Mouse (Mus musculus): ENCODE measurements around the gene Slc13a3. TPM values are rescaled to one million over a fixed set of nuclear protein-coding genes. Genes with fewer than 3 reads are reported as not detected.

Gene Slc13a3
- polyA plus RNA-seq, 1 experiment from 2014 or later, result 0.44 TPM

DNA sequence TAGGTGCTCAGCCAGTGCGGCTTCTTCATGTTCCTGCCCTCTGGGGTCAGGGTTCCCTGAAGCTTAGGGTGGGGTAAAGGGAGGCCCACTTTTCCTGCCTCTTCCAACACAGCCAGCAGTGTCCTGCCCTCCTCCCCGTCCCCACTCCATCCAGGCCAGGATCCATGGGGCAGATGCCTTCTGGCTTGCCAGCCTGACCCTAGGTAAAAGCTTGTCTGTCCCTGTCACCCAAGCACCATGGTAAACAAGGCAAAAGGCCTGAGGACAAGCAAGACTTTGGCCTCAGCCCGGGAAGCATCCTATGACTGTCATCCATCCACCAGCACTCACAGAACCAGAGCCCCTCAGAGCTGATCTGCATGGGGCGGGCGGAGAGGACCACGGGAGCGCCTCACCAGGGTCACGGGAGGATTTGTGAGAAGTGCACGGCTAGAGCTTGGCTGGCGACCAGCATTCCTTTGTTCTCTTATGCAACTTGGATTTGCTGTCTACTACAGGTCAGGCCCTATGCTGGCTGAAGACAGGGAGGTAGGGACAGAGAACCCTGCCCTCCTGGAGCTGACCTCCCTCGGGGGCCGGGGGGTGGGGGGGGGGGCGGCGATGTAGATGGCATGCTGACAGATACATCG is 5.1 kb downstream of the Slc13a3 start:
- Histone ChIP-seq H3K4me1 (peaks cover 45% of the 10 kb centered on the region), H3K9me3 (no peaks in the 10 kb centered on the region), H3K27ac (replicated peaks) (0 out of 2 replicates have a peak overlapping the region, but pooled peaks have one; percentile 40), H3K27me3 (replicated peaks; ENCODE audit: low read depth, poor library complexity, severe bottlenecking) (peaks cover 45% of the 10 kb centered on the region), H3K36me3 (replicated peaks) (no peaks in the 10 kb centered on the region), H3K4me3 (no peak overlapping the region)
- no peak for DNase-seq (ENCODE audit: low spot score)
- 62% methylated on average over 15 of the region's 15 CpGs for WGBS

DNA sequence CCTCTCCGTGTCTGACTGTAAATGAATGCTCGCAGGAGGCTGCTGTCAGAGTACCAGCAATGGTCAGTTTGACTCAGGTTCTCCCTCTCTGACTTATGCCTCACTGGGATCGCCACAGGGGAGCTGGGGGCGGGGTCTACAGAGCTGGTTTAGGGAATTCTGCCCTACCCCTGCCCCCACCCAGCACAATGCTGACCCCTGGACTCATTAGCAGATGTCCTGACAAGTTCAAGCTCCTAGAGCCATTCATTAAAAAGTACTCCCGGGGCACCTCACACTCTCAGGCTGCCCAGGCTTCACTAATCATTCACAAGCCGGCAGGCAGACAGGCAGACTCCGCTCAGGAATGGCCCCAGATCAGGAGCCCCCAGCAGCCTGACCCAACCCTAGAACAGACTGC is 13.4 kb downstream of the Slc13a3 start:
- H3K27ac ChIP-seq (replicated peaks), result no peak overlapping the region
- H3K27me3 ChIP-seq (replicated peaks; ENCODE audit: low read depth, poor library complexity, severe bottlenecking), result 0 out of 2 replicates have a peak, but pooled peaks cover 5% of the 10 kb centered on the region
- H3K4me3 ChIP-seq, result no peak overlapping the region
- 17% methylated on average over 7 of the region's 7 CpGs for whole genome bisulfite sequencing
- no peaks in the 10 kb centered on the region for H3K9me3 ChIP-seq
- no peaks in the 10 kb centered on the region for H3K36me3 ChIP-seq (replicated peaks)
- peak; percentile 40 for DNase-seq (ENCODE audit: low spot score)
- H3K4me1 ChIP-seq, result peaks cover 37% of the 10 kb centered on the region

DNA sequence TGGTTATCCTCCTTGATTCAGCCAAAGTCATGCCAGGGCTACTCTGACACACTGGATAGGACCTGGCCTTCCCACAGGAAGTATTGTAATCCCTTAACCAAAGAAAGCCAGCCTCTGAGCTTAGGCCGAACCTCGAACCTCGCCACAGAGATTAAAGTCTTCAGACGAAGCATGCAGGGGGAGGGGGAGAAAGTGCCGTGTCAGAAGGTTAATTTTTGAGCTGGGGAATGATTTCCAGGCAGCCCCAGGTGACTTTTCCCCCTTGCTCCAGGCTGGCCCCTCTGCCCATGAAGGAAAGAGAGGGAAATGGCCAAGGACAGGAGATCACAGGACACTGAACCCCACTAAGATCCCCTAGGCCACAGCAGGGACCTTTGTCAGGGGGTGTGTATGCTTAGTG is 14.8 kb downstream of the Slc13a3 start:
- WGBS, result 50% methylated on average over 5 of the region's 5 CpGs
- H3K4me1 ChIP-seq, result peaks cover 37% of the 10 kb centered on the region

DNA sequence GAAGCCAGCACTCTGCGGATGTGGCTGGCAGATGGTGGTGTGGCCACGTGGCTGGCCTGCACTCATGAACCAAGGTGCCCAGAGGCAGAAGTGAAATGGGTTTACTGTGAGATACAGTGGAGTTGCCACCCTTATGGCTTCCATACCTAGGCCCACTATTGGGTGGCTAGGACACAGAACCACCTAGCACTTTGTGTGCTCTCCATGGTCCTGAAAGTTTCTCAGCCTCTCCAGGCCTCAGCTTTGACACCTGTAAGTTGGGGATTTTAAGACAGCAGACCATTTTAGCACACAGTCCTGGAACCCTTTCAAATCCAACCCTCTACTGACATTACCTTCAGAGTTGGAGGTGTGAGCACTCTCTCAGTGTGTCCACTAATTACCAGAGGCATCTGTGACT is 16.3 kb downstream of the Slc13a3 start:
- 55% methylated on average over 2 of the region's 2 CpGs for WGBS
- peaks cover 33% of the 10 kb centered on the region for H3K4me1 ChIP-seq
- peak; percentile 41 for DNase-seq (ENCODE audit: low spot score)
- H3K4me3 ChIP-seq, result no peak overlapping the region
- no peaks in the 10 kb centered on the region for H3K9me3 ChIP-seq
- H3K27ac ChIP-seq (replicated peaks), result no peak overlapping the region
- no peaks in the 10 kb centered on the region for H3K27me3 ChIP-seq (replicated peaks; ENCODE audit: low read depth, poor library complexity, severe bottlenecking)
- H3K36me3 ChIP-seq (replicated peaks), result no peaks in the 10 kb centered on the region

More for the DNA sequence above, 14.8 kb downstream of the Slc13a3 start:
- DNase-seq (ENCODE audit: low spot score), result no peak
- Histone ChIP-seq H3K27me3 (replicated peaks; ENCODE audit: low read depth, poor library complexity, severe bottlenecking) (0 out of 2 replicates have a peak, but pooled peaks cover 5% of the 10 kb centered on the region), H3K4me3 (no peak overlapping the region), H3K9me3 (no peaks in the 10 kb centered on the region), H3K27ac (replicated peaks) (no peak overlapping the region), H3K36me3 (replicated peaks) (no peaks in the 10 kb centered on the region)

DNA sequence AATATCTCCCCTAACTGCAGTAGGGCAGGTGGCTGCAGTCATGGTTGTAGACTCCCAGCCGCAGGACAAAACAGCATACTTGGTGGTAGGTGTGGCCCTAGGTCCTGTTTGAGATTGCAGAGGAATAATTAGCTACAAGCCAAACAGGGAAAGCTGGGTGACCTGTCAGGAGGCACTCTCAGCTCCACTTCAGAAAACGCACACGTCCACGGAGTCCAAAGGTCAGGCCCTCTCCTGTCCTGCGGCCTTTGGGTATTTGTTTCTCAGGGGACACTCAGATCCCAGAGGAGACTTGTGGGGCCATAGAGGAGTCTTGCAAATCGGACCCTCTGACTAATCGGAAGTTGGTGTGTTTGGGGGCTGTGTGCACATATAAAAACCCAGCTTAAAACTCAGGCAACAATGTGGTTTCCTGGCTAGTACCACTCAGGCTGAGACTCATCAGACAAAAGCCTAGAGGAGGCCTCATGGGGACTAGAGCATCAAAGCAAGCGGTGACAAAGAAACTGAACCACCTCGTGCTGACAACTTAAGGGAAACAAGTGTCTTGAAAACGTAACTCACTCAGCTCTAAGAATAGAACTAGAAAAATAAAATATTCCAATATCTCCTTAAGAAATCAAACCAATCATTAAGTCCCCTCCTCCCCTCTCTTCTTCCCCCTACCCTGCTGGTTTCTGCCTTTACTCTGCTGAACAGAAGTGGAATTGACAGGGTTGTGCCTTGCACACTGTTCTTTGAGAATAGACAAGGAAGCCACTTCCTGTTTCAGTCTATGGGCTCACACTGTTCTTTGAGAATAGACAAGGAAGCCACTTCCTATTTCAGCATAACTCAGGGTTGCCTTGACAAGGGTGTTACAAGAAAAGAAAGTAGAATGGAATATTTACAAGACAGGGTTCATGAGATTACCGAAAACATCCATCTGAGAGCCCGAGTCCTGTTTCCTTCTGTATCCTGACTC is 20.0 kb downstream of the Slc13a3 start:
- Histone ChIP-seq H3K9me3 (no peaks in the 10 kb centered on the region), H3K27me3 (replicated peaks; ENCODE audit: low read depth, poor library complexity, severe bottlenecking) (no peaks in the 10 kb centered on the region), H3K36me3 (replicated peaks) (no peaks in the 10 kb centered on the region), H3K4me3 (no peak overlapping the region), H3K4me1 (peaks cover 7% of the 10 kb centered on the region; the same call in 1 of the 2 replicates), H3K27ac (replicated peaks) (no peak overlapping the region)
- 80% methylated on average over 12 of the region's 12 CpGs for WGBS
- DNase-seq (ENCODE audit: low spot score), result no peak

DNA sequence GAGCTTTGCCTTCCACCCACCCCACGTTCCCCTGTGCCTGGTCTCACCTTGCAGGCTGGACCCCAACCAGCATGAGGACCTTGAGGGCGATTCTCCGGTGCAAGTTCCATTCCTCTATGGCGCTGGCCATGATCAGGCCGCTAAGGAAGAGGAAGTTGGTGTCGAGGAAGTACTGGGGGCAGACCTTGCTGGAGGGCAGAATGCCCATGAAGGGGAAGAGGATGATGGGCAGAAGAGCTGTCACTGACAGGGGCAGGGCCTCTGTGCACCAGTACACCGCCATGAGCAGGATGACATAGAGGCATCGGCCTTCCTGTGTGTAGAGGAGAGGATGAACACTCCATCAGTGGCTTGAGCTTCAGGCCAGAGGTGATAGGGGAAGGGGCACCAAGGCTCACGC is 24.6 kb downstream of the Slc13a3 start:
- WGBS, result 84% methylated on average over 9 of the region's 9 CpGs
- Histone ChIP-seq H3K27ac (replicated peaks) (no peak overlapping the region), H3K9me3 (no peaks in the 10 kb centered on the region), H3K36me3 (replicated peaks) (no peaks in the 10 kb centered on the region), H3K4me1 (no peaks in the 10 kb centered on the region), H3K27me3 (replicated peaks; ENCODE audit: low read depth, poor library complexity, severe bottlenecking) (no peaks in the 10 kb centered on the region), H3K4me3 (no peak overlapping the region)
- no peak for DNase-seq (ENCODE audit: low spot score)

DNA sequence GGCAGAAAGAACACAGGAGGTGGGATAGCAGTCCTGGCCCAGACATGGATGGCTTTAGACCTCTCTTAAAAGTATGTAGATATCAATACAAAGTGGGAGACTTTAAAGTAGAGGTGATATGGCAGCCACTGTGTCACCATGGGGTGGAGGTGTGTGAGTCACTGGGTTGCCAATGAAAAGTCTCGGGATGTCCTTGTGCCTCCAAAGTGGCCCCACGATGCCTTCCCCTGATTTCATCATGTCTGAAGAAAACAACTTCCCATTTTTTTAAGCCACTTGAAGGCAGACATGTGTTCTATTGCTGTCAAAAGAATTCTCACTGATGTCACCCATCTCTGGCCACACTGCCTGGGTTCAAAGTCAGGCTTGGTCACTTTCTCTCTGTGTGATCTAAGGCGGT is 28.2 kb downstream of the Slc13a3 start:
- DNase-seq (ENCODE audit: low spot score), result no peak
- Histone ChIP-seq H3K4me1 (peaks cover 4% of the 10 kb centered on the region; the same call in 1 of the 2 replicates), H3K4me3 (no peak overlapping the region), H3K9me3 (no peaks in the 10 kb centered on the region), H3K36me3 (replicated peaks) (no peaks in the 10 kb centered on the region), H3K27me3 (replicated peaks; ENCODE audit: low read depth, poor library complexity, severe bottlenecking) (no peaks in the 10 kb centered on the region), H3K27ac (replicated peaks) (no peak overlapping the region)
- 81% methylated on average over 3 of the region's 3 CpGs for WGBS

DNA sequence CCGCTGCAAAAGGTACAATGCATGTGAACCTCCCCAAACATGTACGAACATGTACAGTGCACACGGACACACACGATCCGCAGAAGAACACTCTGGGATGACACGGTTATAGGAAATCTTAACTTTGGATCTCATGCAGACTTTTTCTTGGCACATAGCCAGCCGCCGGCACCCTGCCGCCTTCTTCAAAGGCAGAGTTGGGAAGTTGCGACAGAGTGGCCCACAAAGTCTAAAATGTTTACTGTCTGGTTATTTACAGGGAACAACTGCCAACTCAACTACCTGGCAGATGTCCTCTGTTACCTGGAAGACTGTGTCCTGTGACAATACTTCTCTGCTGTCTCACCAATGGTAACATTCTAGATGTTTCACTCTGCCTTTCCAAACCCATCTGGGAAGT is 30.0 kb downstream of the Slc13a3 start:
- peaks cover 16% of the 10 kb centered on the region for H3K4me1 ChIP-seq
- no peak for DNase-seq (ENCODE audit: low spot score)
- 96% methylated on average over 10 of the region's 10 CpGs for whole genome bisulfite sequencing
- no peaks in the 10 kb centered on the region for H3K27me3 ChIP-seq (replicated peaks; ENCODE audit: low read depth, poor library complexity, severe bottlenecking)
- no peaks in the 10 kb centered on the region for H3K36me3 ChIP-seq (replicated peaks)
- H3K27ac ChIP-seq (replicated peaks), result no peak overlapping the region
- H3K9me3 ChIP-seq, result no peaks in the 10 kb centered on the region
- no peak overlapping the region for H3K4me3 ChIP-seq

DNA sequence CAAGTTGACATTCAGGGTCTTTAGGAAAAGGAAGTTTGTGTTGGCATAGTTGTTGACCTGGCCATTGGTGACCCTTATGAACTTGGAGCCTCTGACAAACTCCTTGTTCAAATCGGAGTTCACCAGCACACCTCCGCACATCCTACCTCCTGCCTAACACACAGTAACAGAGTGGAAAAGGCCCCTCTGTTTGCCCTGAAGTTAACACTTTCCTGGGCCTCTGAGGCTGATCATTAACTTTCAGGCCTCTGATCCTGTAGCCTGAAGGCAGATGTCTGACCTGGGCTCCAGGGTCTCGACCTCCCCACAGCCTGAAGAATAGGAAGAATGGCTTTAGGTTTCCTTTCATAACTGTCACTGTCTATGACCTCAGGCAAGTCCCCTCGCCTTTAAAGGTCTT is 31.4 kb downstream of the Slc13a3 start:
- Histone ChIP-seq H3K4me1 (peaks cover 23% of the 10 kb centered on the region), H3K9me3 (no peaks in the 10 kb centered on the region), H3K27me3 (replicated peaks; ENCODE audit: low read depth, poor library complexity, severe bottlenecking) (no peaks in the 10 kb centered on the region), H3K36me3 (replicated peaks) (no peaks in the 10 kb centered on the region), H3K4me3 (no peak overlapping the region), H3K27ac (replicated peaks) (no peak overlapping the region)
- 45% methylated on average over 4 of the region's 4 CpGs for WGBS
- DNase-seq (ENCODE audit: low spot score), result no peak

DNA sequence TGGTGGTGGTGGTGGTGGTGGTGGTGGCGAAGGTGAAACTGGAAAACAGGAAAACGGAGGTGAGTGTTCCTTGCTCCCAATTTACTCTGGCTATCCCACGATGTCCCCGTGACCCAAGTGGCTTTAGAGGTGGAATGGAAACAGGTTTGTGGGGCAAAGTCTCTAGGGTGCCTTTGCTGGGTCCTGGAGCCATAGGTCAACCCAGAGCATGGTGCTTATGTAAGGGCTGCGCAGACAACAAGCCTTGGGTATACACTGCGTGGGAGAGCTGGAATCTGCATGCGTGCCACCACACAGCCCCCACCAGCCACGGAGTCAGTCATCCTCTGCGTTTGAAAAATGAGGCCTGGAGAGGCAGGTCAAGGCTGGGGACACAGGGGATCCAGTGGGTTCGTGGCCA is 33.4 kb downstream of the Slc13a3 start:
- no peaks in the 10 kb centered on the region for H3K9me3 ChIP-seq
- H3K4me1 ChIP-seq, result peaks cover 28% of the 10 kb centered on the region
- WGBS, result 89% methylated on average over 10 of the region's 10 CpGs
- no peaks in the 10 kb centered on the region for H3K36me3 ChIP-seq (replicated peaks)
- H3K27me3 ChIP-seq (replicated peaks; ENCODE audit: low read depth, poor library complexity, severe bottlenecking), result no peaks in the 10 kb centered on the region
- no peak overlapping the region for H3K4me3 ChIP-seq
- no peak for DNase-seq (ENCODE audit: low spot score)
- H3K27ac ChIP-seq (replicated peaks), result no peak overlapping the region

DNA sequence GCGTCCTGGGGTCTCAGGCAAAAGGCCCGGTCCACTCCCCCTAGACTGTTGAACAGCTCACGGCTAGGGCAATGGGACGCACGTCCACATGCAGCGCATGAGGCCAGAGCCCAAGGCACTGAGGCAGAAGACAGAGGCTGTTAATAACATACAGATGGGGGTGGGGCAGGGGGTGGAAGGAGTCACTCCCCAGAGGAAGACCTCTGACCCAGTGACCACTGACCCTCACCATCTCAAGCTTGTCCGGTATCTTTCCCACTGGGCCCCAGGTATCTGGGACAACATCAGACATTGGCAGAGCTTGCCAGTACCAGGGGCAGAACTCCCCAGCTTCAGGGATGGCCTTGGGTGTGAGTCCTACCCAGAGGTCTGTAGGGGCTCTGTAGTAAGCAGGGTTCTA is 34.1 kb downstream of the Slc13a3 start:
- no peaks in the 10 kb centered on the region for H3K36me3 ChIP-seq (replicated peaks)
- no peak overlapping the region for H3K4me3 ChIP-seq
- no peaks in the 10 kb centered on the region for H3K27me3 ChIP-seq (replicated peaks; ENCODE audit: low read depth, poor library complexity, severe bottlenecking)
- H3K27ac ChIP-seq (replicated peaks), result no peak overlapping the region
- H3K4me1 ChIP-seq, result peaks cover 30% of the 10 kb centered on the region
- WGBS, result 49% methylated on average over 7 of the region's 7 CpGs
- no peak for DNase-seq (ENCODE audit: low spot score)
- H3K9me3 ChIP-seq, result no peaks in the 10 kb centered on the region

DNA sequence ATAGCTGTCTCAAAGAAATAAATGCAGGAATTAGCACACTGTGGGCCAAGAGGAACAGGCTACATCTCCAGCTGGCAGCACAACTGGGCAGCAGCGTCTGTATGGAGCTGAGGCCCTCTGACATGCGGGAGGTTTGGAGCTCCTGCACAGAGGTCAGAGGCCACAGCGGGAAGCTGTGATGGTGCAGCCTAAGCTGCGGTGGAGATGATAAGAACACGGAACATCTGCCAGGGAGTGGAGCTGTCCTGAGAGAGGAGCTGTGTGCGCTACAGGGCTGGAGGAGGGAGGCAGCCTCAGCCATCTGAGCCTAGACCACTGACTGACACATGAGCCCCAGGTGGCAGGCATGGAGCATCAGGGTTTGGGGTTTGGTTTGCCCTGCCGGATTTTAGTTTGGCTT is 44.3 kb downstream of the Slc13a3 start:
- Histone ChIP-seq H3K4me1 (peaks cover 6% of the 10 kb centered on the region; the same call in 1 of the 2 replicates), H3K36me3 (replicated peaks) (no peaks in the 10 kb centered on the region), H3K4me3 (no peak overlapping the region), H3K27ac (replicated peaks) (no peak overlapping the region), H3K27me3 (replicated peaks; ENCODE audit: low read depth, poor library complexity, severe bottlenecking) (no peaks in the 10 kb centered on the region), H3K9me3 (no peaks in the 10 kb centered on the region)
- WGBS, result 46% methylated on average over 7 of the region's 7 CpGs
- DNase-seq (ENCODE audit: low spot score), result no peak

DNA sequence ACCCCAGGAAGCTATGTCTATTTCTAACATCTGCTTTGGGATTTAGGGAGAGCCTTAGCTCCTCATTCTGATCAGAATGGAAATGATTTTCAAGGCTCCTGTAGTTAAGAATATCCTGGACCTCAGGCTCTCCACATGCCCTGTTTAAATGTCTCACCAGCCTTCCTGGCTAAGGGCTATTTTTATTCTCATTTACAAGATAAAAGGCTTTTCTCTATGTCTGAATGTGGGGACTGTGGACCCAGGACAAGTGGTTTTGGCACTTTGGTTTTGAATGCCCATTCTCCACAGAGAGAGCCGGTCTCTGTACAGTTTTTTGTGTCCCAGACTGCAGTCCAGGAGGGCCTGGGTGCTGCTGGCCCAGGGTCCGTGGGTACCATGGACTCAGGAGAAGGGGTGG is 52.8 kb downstream of the Slc13a3 start:
- 90% methylated on average over 2 of the region's 2 CpGs for WGBS
- H3K27ac ChIP-seq (replicated peaks), result peak overlapping the region; percentile 60; the same call in 1 of the 2 replicates
- H3K36me3 ChIP-seq (replicated peaks), result no peaks in the 10 kb centered on the region
- H3K27me3 ChIP-seq (replicated peaks; ENCODE audit: low read depth, poor library complexity, severe bottlenecking), result no peaks in the 10 kb centered on the region
- peaks cover 44% of the 10 kb centered on the region for H3K4me1 ChIP-seq
- H3K4me3 ChIP-seq, result no peak overlapping the region
- DNase-seq (ENCODE audit: low spot score), result no peak
- no peaks in the 10 kb centered on the region for H3K9me3 ChIP-seq
